Mouse (Mus musculus) cerebellum, adult 11-12 months (tissue): Measurements from ENCODE around the gene Casz1.

ENCODE experiments used
- DNase-seq: peaks from one replicate; pipeline ENCODE4 v3.0.0; 2022

Casz1 gene

GRCm38 (mm10) chr4:148978221-148978855 is 174.1 kb downstream of the Casz1 start:
- DNase-seq = no peak

DNA sequence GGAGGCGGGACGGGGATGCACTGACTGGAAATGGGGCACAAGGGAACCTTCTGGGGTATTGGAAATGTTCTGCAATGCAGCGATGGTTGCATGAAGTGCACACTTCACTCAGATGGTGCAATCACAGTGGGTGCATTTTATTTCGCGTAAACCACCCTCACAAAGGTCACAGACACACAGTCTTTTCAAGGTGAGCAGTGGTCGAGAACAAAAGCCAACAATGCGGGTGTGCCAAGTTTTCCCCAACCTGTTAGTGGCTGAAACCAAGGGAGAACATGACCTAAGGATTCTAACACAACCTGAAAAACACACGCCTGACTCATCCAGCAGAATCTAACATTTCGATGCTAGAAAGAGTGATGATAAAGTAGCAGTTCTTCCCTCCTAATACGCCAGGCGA is 174.7 kb downstream of the Casz1 start:
- DNase-seq = no peak

DNA sequence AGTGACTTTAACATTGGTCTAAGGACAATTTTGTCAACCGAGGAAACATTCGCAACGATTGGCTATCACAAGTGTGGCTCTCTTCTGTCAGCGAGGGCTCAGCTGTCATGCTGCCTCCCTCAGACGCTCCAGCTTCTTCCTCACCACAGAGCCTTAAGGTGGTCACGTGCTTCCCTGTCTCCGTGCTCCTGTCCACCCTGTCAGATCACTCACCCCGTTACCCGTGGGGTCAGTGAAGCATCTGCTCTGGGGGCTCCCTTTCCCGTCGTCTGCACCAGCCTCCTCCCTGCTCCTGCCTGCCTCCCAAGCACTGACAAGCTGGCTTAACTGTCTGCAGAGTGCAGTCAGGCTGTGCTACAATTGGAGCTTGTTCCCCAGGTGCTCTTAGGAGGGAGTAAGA is 175.6 kb downstream of the Casz1 start:
- no peak for DNase-seq

DNA sequence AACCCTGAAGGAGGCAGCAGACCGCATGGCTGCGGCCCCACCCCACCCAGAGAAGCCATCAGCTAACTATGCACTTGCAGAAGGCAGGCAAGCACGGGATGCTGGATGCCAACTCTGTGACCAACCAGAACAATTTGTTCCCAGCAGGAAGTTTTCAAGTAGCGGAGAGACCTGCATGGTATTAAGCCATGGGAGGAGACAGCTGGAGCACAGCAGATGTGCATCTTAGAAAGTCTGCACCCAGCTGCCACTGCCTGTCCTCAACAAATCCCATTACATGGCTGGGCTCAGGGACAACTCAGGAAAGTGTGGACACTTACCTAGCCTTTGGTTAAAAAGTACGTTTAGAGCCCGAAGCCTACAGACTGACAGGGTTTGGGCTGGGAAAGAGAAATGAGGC is 178.0 kb downstream of the Casz1 start:
- no peak for DNase-seq

DNA sequence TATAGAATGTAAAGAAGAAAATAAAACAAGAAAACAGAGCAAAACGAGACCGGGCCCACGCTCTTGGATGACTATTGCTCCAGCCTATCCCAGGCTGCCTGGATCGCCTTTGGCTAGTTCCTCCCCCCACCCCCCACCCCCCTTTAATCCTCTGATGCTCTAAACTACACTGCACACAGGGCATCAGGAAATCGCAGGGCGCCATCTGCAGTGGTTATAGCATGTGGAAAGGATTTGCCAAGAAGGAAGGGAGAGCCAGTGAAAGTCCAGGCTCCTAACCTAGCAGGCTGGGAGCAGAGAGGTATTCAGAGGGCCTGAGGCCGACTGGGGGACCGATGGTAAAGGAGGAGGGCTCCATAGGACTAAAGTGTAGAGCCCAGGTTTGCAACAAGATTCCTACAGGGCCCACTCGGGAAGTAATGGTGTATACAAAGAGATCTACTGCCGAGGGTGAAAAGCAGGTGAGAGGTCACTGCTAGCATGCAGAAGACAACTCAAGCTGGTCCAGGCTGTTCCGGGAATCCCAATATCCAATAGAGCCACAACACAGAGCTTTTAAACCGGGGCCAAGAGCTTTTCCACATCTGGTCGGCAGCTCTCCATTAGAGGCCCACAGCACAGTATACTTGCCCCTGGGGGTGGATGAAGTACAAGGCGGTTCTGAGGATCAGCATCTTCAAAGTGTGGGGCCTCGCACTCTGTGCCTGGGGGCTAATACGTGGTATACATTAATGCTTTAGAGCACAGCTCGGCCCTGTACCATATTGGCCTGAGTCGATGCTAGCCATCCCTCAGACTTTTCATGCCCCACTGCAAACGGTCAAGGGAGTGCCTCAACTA is 180.7 kb downstream of the Casz1 start:
- DNase-seq = no peak

GRCm38 (mm10) chr4:148985541-148986476 is 181.6 kb downstream of the Casz1 start:
- DNase-seq = no peak

- DNase-seq = no peak
Measured at GRCm38 (mm10) chr4:148990038-148990437, 185.8 kb downstream of the Casz1 start.

GRCm38 (mm10) chr4:148993948-148994347 is 189.7 kb downstream of the Casz1 start:
- DNase-seq = no peak

DNA sequence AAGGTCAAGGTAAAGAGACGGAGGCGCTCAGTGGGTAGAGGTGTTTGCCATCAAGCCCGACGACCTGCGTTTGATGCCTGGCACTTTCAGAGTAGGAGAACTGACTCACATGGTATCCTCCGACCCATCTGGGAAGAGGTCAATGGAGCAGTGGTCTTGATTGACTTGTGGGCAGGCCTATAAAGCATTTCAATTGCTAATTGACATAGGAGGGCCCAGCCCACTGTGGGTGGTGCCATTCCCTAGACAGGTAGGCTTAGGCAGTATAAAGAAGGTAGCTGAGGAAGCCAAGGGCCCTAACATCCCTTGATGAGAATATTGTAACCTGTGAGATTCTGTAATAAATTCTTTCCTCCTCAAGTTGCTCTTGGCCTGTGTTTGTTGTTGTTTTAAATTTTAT is 196.5 kb downstream of the Casz1 start:
- DNase-seq = no peak

DNA sequence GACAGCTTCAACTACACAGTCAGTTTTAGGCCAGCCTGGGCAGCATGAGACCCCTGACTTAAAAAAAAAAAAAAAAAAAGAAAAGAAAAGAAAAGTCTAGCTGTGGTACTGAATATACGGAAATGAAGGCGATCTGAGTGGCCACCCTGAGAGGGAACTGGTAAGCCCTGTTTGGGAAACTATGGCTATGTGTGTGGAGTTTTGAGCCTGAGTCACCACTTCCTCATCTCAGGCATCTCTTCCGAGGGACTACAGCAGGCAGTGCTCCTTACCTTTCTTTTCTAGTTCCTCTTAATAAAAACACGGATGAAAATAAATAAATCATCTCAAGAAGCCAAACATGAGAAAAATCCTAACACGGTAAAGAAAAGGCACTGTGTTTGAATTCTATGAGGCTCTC is 197.3 kb downstream of the Casz1 start:
- no peak for DNase-seq

DNA sequence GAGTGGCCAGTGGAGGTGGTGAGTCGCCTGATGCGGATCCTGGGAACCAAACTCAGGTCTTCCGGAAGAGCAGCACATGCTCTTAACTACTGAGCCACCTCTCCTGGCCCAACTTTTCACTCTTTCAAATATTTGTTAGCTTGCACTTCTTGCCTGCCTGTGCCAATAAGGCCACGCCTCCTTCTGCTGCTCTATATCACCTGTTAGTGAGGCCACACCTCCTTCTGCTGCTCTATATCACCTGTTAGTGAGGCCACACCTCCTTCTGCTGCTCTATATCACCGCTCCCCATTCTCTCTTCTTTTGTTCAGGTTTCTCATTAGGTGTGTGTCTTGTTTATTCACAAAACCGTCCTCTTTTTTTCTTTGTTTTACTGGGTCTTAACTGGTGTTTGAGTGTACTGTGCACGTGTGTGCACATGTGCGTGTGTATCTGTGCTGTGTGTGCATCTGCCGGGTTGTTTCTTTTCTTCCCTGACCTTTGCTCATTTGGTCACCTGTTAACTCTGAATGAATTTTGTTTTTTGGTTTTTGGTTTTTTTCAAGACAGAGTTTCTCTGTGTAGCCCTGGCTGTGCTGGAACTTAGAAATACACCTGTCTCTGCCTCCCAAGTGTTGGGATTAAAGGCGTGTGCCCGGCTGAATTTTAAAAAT is 198.3 kb downstream of the Casz1 start:
- no peak for DNase-seq
